Mouse (Mus musculus) gastrocnemius, postnatal 36 days (tissue): ENCODE data around the gene Pold1. TPM values are rescaled to one million over a fixed set of nuclear protein-coding genes. Genes with fewer than 3 reads are reported as not detected.

Experiments
- DNase-seq, 2 experiments: peaks; one replicate each; pipeline ENCODE4 v3.0.0; 2022
- intact Hi-C: fragments of 180-260 bp; cut with DNase I; formaldehyde crosslinking; loops from one replicate; pipeline ENCODE4 v1.15.1; 2025
- total RNA-seq, 2 experiments: library from RNA; stranded (reverse); gene quantifications; 2 replicates each; pipeline ENCODE4 v1.2.3; 2021

Gene Pold1
- total RNA-seq, 2 experiments from 2014 or later: 5.6 to 6.7 TPM

DNA sequence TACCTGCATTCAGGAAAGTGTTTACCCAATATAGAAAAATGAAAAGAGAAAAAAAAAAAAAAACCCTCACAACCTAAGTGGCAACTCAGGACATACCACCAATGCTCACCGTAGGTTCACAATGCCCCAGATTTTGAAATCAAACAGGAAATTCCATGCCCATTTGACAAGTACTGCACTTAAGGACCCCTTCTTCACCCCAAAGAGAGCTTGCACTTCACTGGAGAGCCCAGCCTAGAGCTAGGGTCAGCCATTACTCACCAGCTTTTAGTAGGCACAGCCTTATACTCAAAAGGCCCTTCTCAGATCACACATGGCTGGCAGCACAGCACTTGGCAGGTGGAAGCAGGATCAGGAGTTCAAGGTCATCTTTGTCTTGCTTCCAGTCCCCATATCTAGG lies 34.5 kb upstream of the Pold1 start:
- intact Hi-C loops: no loop called here
- DNase-seq: no peak

DNA sequence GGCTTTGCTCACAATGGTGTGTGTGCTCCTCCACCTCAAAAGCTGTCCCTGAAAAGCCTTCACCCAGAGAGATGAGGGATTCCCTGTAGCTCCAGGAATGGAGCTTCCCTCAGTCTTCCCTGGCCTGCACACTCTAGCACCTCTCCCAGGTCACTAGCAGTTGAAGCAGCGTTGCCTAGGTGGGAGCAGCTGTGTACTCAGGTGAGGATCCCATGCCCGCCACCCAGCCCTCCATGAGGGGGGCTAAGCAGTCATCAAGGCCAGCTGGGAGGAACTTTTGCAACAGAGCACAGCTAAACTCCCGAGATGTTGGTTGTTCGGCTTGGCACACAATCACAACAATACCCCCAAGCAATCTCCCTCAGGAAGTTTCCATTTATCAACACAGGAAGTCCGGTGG lies 34.1 kb upstream of the Pold1 start:
- DNase-seq: no peak
- intact Hi-C loops: no loop called here

DNA sequence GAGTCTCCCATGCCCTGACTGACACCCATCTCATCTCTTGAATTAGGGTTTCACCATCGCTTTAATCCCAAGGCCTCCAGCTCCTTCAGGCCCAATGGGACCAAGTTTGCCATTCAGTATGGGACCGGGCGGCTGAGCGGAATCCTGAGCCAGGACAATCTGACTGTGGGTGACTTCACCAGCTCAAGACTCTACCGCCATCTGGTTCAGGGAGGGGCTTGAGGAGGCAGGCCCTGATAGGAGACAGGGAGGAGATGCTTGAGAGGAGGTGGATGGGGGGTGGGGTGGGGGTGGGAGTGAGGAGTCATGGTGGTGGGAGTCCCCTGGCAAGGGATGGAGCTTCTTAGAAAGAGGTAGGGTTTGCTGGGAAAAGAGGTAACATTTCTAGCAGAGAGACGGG lies 33.0 kb upstream of the Pold1 start:
- intact Hi-C loops: no loop called here
- no peak for DNase-seq

DNA sequence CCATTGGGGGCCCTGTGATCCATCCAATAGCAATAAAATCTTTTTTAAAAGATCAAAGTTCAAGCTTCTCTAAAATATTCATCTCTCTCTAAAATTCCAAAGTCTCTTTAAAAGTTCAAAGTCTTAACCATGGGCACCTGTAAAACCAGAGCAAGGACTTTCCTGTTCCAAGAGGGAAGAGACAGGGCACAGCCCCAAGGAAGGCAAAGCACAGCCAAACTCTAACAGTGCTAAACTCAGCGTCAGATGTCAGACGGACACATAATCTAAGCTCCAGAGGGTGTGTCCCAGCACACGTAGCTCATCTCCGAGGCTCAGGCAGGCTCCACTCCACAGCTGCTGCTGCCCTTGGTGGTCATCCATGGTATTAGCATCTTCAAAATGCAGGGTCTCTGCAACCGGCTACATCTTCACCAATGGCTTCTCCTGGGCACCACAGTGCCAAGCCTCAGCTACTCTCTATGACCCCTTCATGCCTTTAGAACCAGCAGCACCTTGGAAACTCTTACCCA lies 27.7 kb upstream of the Pold1 start:
- intact Hi-C loops: no loop called here
- DNase-seq: no peak

DNA sequence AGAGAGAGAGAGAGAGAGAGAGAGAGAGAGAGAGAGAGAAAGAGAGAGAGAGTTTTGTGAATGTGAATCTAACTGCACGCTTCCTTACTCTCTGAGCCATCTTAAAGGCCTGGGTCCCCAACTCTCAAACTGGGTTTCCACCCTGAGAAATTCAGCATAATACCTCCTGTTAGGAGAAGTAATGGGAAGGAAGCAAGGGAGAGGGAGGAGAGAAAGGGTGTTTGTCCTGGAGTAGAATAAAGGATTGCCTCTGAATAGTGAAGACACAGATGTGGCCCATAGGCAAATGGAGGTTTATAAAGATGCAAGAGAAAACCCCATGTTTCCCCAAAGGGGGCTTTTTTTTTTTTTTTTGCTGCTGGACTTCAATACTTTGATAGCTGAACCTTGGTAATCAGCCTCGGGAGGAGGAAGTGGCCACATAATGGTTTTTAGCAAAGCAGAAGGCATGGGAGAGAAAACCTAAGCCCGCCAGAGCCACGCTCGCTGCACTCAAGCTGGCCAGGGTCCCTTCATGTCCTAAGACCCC lies 24.4 kb upstream of the Pold1 start:
- DNase-seq: no peak
- intact Hi-C loops: loop anchor here (5.0 kb wide), 1 partner anchor 131 kb away; no protein-coding TSS in a partner anchor

DNA sequence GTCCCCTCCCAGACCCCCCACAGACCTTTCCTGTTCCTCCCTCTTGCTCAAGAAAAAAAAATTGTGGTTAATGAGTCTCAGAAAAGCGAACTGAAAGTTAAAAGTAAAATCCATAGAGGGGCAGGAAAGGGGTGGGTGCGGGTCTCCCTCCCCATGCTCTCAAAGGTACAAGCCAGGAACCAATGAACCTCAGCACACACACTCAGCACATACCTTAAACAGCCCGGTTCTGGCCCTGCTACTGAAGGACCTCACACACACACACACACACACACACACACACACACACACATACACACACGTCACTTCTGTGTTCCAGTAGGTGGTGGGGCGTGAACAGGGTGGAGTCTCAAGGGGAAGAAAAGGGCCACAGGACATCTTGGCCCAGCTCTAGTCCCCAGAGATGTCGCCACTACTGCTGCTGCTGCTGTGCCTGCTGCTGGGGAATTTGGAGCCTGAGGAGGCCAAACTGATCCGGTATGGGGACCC lies 23.6 kb upstream of the Pold1 start, which contains the start of gene Napsa:
Gene Napsa (plus strand): TSS at position 168 of the 489 bp plus-strand sequence.
- DNase-seq: no peak
- intact Hi-C loops: loop anchor here (5.0 kb wide), 1 partner anchor 130 kb away; no protein-coding TSS in a partner anchor

DNA sequence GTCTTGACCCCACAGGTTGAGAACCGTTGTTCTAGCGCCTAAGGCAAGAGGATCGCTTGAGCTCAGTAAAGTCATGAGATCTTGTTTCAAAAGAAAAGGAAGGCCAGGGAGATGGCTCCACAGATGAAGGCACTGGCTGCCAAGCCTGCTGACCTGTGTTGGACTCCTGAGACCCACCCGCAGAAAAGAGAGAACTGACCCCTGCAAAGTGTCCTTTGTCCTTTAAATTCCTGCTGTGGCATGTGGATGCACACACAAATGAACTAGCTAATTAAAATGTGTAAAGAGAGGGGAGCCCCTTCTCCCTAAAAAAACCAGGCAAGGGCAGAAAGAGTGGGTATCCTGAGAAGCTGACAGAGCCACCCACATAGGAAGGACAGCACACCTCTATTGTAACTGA lies 23.2 kb upstream of the Pold1 start:
- intact Hi-C loops: loop anchor here (5.0 kb wide), 1 partner anchor 130 kb away; no protein-coding TSS in a partner anchor
- DNase-seq: no peak

DNA sequence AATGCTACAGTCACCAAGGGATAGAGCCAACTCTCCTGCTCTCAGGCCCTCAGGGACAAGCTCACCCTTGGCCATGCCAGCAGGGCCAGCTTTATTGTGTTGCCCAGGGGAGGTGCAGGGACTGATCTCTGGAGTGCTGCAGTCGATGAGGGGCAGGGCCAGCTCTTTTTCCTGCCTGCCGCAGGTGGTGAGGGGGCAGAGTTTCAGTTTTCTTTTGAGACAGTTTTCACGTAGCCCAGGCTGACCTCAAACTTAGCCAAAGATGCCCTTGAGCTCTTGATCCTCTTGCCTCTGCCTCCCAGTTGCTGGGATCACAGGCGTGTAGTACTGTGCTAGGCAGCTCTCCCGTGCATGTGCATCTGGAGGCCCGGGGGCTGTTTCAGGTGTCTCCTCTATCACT lies 22.3 kb upstream of the Pold1 start:
- intact Hi-C loops: loop anchor here (5.0 kb wide), 1 partner anchor 129 kb away; no protein-coding TSS in a partner anchor
- no peak for DNase-seq

DNA sequence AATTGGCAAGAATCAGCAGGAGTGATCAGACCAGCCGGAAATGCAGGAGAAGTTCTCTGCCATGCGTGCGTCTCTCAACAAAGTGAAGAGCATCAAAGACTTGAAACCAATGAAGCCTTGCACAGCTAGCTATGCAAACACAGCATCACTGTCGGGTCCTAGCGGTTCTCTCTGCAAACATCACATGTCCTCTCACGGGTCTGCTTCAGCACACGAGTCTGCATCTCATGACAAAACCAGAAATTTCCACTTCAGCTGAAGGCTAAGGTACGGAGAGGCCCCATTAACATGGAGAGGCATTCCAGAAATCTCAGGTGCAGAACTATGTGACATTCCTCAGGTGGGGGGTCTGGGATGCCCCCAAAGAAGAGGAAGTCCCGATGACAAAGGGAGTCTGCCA lies 20.2 kb upstream of the Pold1 start:
- intact Hi-C loops: no loop called here

DNA sequence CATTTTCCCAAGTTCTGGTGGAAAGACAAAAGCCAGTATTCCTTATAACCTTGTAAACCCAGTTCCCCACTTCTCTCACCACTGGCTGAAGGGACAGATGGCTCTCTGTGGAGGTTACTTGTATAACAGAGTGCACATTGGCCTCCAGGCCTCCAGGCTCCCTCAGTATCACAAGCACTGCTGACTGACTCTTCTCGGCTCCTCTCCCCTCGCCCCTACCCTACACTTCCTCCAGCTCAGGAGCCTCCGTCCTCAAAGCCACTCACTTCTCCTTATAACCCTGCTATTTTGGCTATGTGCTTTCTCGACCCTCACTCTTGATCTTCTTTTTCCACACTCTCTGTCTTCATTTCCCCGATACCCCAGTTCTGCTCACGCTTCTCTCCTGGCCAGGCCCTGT lies 16.8 kb upstream of the Pold1 start:
- intact Hi-C loops: no loop called here
- no peak for DNase-seq

More for the DNA sequence above, 20.2 kb upstream of the Pold1 start:
- DNase-seq: no peak

DNA sequence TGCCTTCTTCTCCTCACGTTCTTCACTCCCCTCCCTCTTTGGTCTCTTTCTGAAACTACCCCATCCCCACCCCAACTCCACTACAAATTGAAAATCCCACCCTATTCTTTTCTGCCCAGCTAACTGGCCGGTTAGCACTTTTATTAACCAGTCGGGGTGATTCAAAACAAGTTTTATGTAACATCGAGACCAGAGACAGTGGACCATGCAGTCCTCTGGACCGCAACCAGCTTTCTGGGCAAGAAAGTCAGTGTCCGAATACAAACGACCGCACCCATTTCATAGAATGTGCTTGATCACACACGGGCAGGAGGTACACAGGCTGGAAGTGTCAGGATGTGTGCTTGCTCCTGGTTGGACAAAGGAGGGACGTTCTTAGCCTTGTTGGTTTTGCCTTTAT lies 15.8 kb upstream of the Pold1 start:
- intact Hi-C loops: loop anchor here (5.0 kb wide), 2 partner anchors 167 to 292 kb away; no protein-coding TSS in a partner anchor
- no peak for DNase-seq

DNA sequence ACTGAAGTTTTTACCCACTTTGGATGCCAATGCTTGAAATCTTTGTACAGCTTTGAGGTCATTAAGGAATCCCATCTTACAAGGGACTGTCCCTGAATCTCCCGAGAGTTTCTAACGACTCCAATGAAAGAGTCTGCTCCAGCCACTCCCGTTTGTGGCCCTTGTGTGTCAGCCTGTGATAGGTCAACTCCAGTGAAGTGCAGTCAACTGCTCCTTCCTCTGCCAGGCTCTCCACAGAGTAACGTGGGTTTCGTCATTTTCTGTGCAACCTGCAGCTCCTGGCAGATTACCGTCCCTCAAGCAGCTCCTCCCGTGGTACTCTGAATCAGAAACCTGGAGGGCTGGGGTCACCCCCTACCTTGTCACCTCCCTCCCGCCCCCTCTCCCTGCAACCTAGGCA lies 14.6 kb upstream of the Pold1 start:
- no peak for DNase-seq
- intact Hi-C loops: loop anchor here (5.0 kb wide), 2 partner anchors 166 to 291 kb away; no protein-coding TSS in a partner anchor

DNA sequence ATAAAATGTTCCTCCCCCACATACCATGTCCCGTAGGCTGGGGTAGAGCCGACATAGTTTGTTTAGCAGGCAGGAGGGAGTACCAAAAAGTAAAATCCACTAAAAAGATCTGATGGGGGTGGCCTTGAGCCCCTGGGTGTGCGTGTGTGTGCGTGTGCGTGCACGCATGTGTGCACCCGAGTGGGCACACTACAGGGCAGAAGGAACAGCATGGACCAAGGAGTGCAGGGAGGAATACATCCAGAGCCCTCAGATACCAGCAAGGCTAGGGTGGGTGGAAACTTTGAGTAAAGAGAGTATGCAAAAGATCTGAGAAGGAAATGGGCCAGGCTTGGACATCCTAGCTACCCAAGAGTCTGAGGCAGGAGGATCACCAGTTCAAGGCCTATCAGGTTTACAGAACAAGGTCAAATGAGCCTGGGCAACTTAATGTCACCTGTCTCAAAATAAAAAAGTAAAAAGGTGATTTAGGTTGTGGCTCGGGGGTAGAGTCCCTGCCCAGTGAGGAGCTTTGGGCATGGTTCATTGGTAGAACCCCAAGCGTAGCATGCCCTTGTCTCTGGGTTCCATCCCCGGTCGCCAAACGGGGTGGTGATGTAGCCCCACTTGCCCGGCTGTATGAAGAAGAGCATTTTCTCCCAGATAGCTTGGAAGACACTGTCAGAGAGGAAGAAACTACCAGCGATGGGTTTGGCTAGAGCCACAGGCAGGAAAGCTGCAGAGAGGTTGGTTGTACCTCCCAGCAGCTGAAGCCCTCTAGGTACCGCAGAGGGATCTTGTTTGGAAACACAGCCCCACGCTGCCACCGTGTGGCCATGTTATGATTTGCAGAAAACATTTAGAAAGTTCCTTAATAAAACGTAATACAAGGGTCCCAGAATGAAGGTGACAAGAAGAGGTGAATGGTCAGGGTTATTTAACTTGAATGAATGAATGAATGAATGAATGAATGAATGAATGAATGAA lies 12.1 kb upstream of the Pold1 start:
- peak; percentile 60 to 73 for DNase-seq
- intact Hi-C loops: loop anchor here (5.0 kb wide), 2 partner anchors 163 to 288 kb away; no protein-coding TSS in a partner anchor

DNA sequence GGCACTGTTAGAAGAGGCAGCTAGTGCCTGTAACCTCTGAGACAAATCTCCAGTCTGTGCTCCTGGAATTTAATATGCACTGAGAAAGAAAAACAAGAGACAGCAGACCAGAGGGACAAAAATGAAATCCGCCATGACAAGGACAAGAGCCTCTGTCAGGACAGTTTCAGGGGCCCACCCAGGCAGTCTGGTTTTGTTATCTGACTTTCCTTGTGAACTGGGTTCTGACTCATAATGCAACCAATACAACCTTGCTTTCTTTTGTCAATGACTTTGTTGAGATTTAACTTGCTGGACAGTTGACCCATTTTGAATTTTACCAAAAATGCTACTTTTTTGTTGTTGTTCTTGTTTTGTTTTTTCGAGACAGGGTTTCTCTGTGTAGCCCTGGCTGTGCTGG lies 9.0 kb upstream of the Pold1 start:
- intact Hi-C loops: no loop called here
- no peak for DNase-seq

DNA sequence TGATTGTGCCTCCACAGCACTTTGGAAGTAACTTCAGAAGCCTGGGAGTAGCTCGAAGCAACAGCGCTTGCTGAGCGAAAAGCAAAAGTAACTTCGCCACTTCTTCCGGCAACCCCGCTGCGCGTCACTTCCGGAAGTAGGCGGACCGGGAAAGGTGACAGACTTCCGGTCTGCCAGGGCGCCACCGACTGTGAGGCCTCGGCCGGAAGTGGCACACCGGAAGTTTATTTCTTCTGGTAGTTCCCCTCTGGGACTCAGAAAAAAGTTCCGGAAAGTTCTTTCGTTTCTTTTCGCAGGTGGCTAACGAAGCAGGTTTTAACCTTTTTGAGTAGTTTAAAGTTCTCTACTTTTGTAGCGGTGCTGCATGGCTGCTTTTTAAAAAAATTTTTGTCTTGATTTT lies 5.2 kb upstream of the Pold1 start, which contains the start of gene Nr1h2:
Gene Nr1h2 (minus strand): TSS at position 126 of the 400 bp plus-strand sequence.
- intact Hi-C loops: loop anchor here (5.0 kb wide), 1 partner anchor 57 kb away; the partner anchor contains the start of genes Emc10 and Fam71e1
- peak; percentile 93 to 94 for DNase-seq

DNA sequence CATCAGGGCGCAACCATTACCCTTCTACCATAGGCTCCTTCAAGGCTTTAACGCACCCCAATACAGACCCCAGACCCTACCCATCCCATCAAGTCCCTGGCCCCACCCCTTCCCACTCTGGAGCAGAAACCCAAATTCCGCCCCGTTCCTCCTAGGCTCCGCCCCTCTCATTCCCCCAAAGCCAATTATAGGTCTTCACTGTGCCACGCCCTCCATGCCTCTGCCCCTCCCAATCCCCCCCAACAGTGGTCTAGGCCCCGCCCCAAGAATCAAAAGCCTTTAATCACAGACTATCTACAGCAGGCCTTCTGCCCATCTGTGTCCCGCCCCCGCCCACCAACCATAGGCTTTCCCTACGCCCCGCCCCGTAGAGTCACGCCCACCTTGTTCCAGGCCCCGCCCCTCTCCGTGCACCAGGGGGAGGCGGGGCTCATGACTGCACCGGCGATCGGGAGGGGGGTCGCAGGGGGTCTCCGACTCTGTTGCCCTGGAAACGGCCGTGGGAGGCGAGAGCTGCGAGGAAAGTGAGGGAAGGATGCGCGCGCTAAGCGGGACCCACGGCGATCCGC lies 4.6 kb upstream of the Pold1 start:
- intact Hi-C loops: loop anchor here (5.0 kb wide), 1 partner anchor 56 kb away; the partner anchor contains the start of genes Emc10 and Fam71e1
- DNase-seq: peak; percentile 71 to 72

DNA sequence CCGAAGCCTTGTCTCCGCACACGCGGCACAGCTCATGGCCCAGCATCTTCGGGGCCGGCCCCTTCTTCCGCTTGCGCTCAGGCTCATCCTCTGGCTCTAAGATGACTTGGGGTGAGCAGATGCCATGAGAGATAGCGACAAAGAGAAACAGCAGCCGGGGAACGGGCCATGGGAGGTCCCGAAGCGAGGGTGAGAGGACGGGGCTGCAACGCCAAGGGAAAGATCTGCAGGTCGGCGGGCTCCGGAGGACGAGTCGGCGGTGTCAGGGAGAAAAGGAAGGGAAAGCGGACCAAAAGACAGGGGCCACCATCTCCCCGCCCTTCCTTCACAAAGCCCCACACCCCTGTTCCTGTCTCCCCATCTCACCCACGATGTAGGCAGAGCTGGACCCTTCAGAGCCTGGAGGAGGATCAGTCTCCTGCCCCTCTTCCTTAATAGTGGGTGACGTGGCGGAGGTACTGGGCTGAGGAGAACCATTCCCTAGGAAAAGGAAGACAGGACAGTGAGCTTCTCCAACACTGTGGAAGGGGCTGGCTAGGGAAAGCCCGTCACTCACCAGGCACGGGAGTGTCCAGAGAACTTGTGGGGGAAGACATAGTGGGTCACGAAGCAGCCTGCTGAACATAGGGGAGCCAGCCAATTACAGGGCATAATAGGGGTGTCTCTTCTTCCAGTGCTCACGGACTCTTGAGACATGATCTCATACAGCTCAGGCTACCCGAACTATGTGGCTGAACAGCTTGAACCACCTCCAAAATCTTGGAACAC lies 3.7 kb upstream of the Pold1 start:
- intact Hi-C loops: loop anchor here (5.0 kb wide), 1 partner anchor 55 kb away; the partner anchor contains the start of genes Emc10 and Fam71e1
- DNase-seq: no peak

DNA sequence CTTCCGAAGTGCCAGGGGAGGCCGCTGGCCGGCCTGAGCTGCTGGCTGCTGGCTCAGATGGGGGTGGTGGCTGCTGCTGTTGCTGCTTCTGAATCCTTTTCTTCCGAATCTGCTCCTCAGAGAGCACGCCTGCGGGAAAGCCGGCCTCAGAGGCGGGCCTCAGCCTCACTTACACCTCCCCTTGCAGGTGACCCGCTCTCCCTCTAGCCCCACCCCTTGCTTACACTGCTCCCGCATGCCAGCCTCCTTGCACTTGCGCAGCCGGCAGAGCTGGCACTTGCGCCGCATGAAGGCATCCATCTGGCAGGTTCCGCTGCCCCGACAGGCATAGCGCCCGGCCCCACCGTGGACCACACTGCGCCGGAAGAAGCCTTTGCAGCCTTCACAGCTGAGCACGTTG lies 3.1 kb upstream of the Pold1 start:
- no peak for DNase-seq
- intact Hi-C loops: loop anchor here (5.0 kb wide), 1 partner anchor 54 kb away; the partner anchor contains the start of genes Emc10 and Fam71e1

DNA sequence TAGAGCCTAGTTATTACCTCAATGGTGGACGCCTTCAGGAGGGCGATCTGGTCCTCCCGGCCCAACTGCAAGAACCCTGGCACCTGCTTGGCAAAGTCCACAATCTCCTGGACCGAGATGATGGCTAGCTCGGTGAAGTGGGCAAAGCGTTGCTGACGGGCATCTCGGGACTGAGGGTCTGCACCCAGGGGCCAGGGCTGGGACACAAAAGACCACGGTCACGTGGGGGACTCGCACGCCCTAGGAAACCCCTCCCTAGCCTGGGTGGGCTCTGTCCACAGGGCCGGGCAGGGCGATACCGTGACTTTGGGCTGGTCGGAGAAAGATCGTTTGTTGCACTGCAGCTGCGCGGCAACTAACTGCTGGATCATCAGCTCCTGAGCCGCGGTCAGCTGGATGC lies 2.7 kb upstream of the Pold1 start:
- no peak for DNase-seq

DNA sequence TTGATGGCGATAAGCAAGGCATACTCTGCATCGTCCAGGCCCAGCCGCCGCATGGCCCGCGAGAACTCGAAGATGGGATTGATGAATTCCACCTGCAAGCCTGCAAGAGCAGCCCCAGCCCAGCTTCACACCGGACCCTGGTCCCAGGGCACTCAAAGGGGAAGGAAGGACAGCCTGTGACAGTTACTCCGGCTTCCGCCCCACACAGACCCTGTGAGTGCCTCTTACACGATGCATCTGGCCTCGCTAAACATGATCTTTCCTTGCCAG lies 1.7 kb upstream of the Pold1 start:
- intact Hi-C loops: loop anchor here (5.0 kb wide), 1 partner anchor 53 kb away; the partner anchor contains the start of genes Emc10 and Fam71e1
- no peak for DNase-seq

More for the DNA sequence above, 2.7 kb upstream of the Pold1 start:
- intact Hi-C loops: loop anchor here (5.0 kb wide), 1 partner anchor 54 kb away; the partner anchor contains the start of genes Emc10 and Fam71e1
